Mouse (Mus musculus) ES-Bruce4 (cell line): Measurements from ENCODE around the gene S100pbp.

ENCODE experiments used
- CTCF ChIP-seq: IDR thresholded peaks from one replicate; pipeline ENCODE4 v1.8.1; 2011; ENCODE audit warnings: low read depth, low read length
- EP300 ChIP-seq: IDR thresholded peaks from 2 replicates; pipeline ENCODE4 v1.6.1; 2011; ENCODE audit warnings: low read depth, low read length; ENCODE audit not compliant: insufficient read depth
- POLR2A ChIP-seq: IDR thresholded peaks from one replicate; pipeline ENCODE4 v1.8.1; 2011; ENCODE audit warnings: low read length; ENCODE audit not compliant: insufficient read depth

DNA sequence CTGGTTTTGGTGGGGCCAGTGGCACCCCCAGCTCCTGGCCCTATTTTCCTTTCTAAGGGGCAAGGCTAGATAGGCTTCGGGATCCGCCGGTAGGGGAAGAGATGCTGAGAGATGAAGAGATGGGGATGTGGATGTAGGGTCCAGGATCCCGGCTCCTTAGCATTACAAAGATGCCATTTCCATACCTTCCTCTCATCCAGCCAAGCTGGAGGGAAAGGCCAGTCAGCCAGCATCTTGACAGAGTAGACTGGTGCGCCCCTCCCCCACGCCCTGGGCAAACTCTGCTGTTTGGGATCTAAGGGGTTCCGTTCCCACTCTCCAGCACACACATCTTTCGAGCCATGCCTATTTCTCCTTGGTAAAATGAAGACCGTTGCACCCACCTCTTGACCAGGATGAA lies 83.5 kb downstream of the S100pbp start:
- TF ChIP-seq CTCF (no peak), POLR2A (no peak), EP300 (peak; percentile 7; the same call in 1 of the 2 replicates)
